Mouse (Mus musculus): ENCODE data around the gene Pik3c2a. TPM values are rescaled to one million over a fixed set of nuclear protein-coding genes. Genes with fewer than 3 reads are reported as not detected.

The Pik3c2a gene
- total and polyA plus RNA-seq, 2 experiments from 2014 or later, result 7.1 to 27.1 TPM

- no peaks in the 10 kb centered on the region for H3K27me3 ChIP-seq (ENCODE audit: control insufficient read depth, insufficient read depth, low read length)
- no peak overlapping the region for H3K4me2 ChIP-seq (ENCODE audit: low read depth, low read length)
- 0% methylated on average over 1 of the region's 1 CpGs for WGBS
- H3K4me1 ChIP-seq (ENCODE audit: control insufficient read depth, insufficient read depth), result peaks cover 8% of the 10 kb centered on the region
- H3K4me3 ChIP-seq (ENCODE audit: low read depth, low read length), result no peak overlapping the region
- DNase-seq (ENCODE audit: low spot score) (no peak), ATAC-seq (ENCODE audit: insufficient read depth, low read depth) (no peak)
- H3K9ac ChIP-seq (replicated peaks; ENCODE audit: low read depth, low read length), result no peak overlapping the region
- no peak for TF ChIP-seq EP300 (IDR thresholded peaks at IDR 0.05; ENCODE audit: low read depth)
- no peak for TF ChIP-seq CTCF (IDR thresholded peaks at IDR 0.05; ENCODE audit: low read depth)
- H3K27ac ChIP-seq (ENCODE audit: low read depth), result no peak overlapping the region
- H3K9me3 ChIP-seq (replicated peaks; ENCODE audit: control insufficient read depth, low read length), result no peaks in the 10 kb centered on the region
- no peaks in the 10 kb centered on the region for H3K36me3 ChIP-seq (replicated peaks; ENCODE audit: control insufficient read depth, insufficient read depth, low read length)
These were observed 39.9 kb upstream of the Pik3c2a start for GRCm38 (mm10) chr7:116483106-116483505.

GRCm38 (mm10) chr7:116476264-116476663, 33.0 kb upstream of the Pik3c2a start:
- no peak for DNase-seq (ENCODE audit: low spot score)

GRCm38 (mm10) chr7:116475836-116476235, 32.6 kb upstream of the Pik3c2a start:
- ATAC-seq (ENCODE audit: insufficient read depth, low read depth) (no peak), DNase-seq (ENCODE audit: low spot score) (no peak)
- no peaks in the 10 kb centered on the region for H3K36me3 ChIP-seq (replicated peaks; ENCODE audit: control insufficient read depth, insufficient read depth, low read length)
- H3K4me3 ChIP-seq (ENCODE audit: low read depth, low read length), result no peak overlapping the region
- H3K4me1 ChIP-seq (ENCODE audit: control insufficient read depth, insufficient read depth), result no peaks in the 10 kb centered on the region
- no peak overlapping the region for H3K27ac ChIP-seq (ENCODE audit: low read depth)
- no peaks in the 10 kb centered on the region for H3K9me3 ChIP-seq (replicated peaks; ENCODE audit: control insufficient read depth, low read length)
- no peaks in the 10 kb centered on the region for H3K27me3 ChIP-seq (ENCODE audit: control insufficient read depth, insufficient read depth, low read length)
- TF ChIP-seq EP300 (IDR thresholded peaks at IDR 0.05; ENCODE audit: low read depth) (no peak), CTCF (IDR thresholded peaks at IDR 0.05; ENCODE audit: low read depth) (no peak)
- no peak overlapping the region for H3K4me2 ChIP-seq (ENCODE audit: low read depth, low read length)
- no peak overlapping the region for H3K9ac ChIP-seq (replicated peaks; ENCODE audit: low read depth, low read length)

More at GRCm38 (mm10) chr7:116476264-116476663, 33.0 kb upstream of the Pik3c2a start:
- WGBS, result 67% methylated on average over 5 of the region's 5 CpGs
- H3K9ac ChIP-seq (replicated peaks; ENCODE audit: low read depth, low read length), result no peak overlapping the region
- H3K4me2 ChIP-seq (ENCODE audit: low read depth, low read length), result no peak overlapping the region
- TF ChIP-seq EP300 (IDR thresholded peaks at IDR 0.05; ENCODE audit: low read depth) (no peak), CTCF (IDR thresholded peaks at IDR 0.05; ENCODE audit: low read depth) (no peak)
- no peaks in the 10 kb centered on the region for H3K27me3 ChIP-seq (ENCODE audit: control insufficient read depth, insufficient read depth, low read length)
- H3K4me3 ChIP-seq (ENCODE audit: low read depth, low read length), result no peak overlapping the region
- H3K9me3 ChIP-seq (replicated peaks; ENCODE audit: control insufficient read depth, low read length), result no peaks in the 10 kb centered on the region
- no peaks in the 10 kb centered on the region for H3K4me1 ChIP-seq (ENCODE audit: control insufficient read depth, insufficient read depth)
- no peak for ATAC-seq (ENCODE audit: insufficient read depth, low read depth)
- H3K27ac ChIP-seq (ENCODE audit: low read depth), result no peak overlapping the region
- no peaks in the 10 kb centered on the region for H3K36me3 ChIP-seq (replicated peaks; ENCODE audit: control insufficient read depth, insufficient read depth, low read length)

GRCm38 (mm10) chr7:116462114-116462513, 18.9 kb upstream of the Pik3c2a start:
- TF ChIP-seq CTCF (IDR thresholded peaks at IDR 0.05; ENCODE audit: low read depth), result no peak
- TF ChIP-seq EP300 (IDR thresholded peaks at IDR 0.05; ENCODE audit: low read depth), result no peak
- Histone ChIP-seq H3K4me3 (ENCODE audit: low read depth, low read length) (no peak overlapping the region), H3K9ac (replicated peaks; ENCODE audit: low read depth, low read length) (no peak overlapping the region), H3K36me3 (replicated peaks; ENCODE audit: control insufficient read depth, insufficient read depth, low read length) (no peaks in the 10 kb centered on the region), H3K27me3 (ENCODE audit: control insufficient read depth, insufficient read depth, low read length) (no peaks in the 10 kb centered on the region), H3K4me2 (ENCODE audit: low read depth, low read length) (no peak overlapping the region), H3K9me3 (replicated peaks; ENCODE audit: control insufficient read depth, low read length) (no peaks in the 10 kb centered on the region), H3K27ac (ENCODE audit: low read depth) (no peak overlapping the region), H3K4me1 (ENCODE audit: control insufficient read depth, insufficient read depth) (0 out of 2 replicates have a peak, but pooled peaks cover 9% of the 10 kb centered on the region)
- WGBS, result 22% methylated on average over 8 of the region's 8 CpGs
- DNase-seq (ENCODE audit: low spot score) (no peak), ATAC-seq (ENCODE audit: insufficient read depth, low read depth) (no peak)

GRCm38 (mm10) chr7:116458985-116459441, 15.8 kb upstream of the Pik3c2a start:
- Histone ChIP-seq H3K27ac (ENCODE audit: low read depth) (no peak overlapping the region), H3K9me3 (replicated peaks; ENCODE audit: control insufficient read depth, low read length) (no peaks in the 10 kb centered on the region), H3K4me1 (ENCODE audit: control insufficient read depth, insufficient read depth) (0 out of 2 replicates have a peak, but pooled peaks cover 9% of the 10 kb centered on the region), H3K4me2 (ENCODE audit: low read depth, low read length) (no peak overlapping the region), H3K27me3 (ENCODE audit: control insufficient read depth, insufficient read depth, low read length) (no peaks in the 10 kb centered on the region), H3K4me3 (ENCODE audit: low read depth, low read length) (no peak overlapping the region), H3K36me3 (replicated peaks; ENCODE audit: control insufficient read depth, insufficient read depth, low read length) (no peaks in the 10 kb centered on the region), H3K9ac (replicated peaks; ENCODE audit: low read depth, low read length) (no peak overlapping the region)
- DNase-seq (ENCODE audit: low spot score) (peak; percentile 62), ATAC-seq (ENCODE audit: insufficient read depth, low read depth) (peak; percentile 55)
- TF ChIP-seq CTCF (IDR thresholded peaks at IDR 0.05; ENCODE audit: low read depth) (peak; percentile 72), EP300 (IDR thresholded peaks at IDR 0.05; ENCODE audit: low read depth) (no peak)
- 24% methylated on average over 3 of the region's 3 CpGs for WGBS

GRCm38 (mm10) chr7:116457391-116457790, 14.1 kb upstream of the Pik3c2a start:
- no peak for TF ChIP-seq CTCF (IDR thresholded peaks at IDR 0.05; ENCODE audit: low read depth)
- no peak for TF ChIP-seq EP300 (IDR thresholded peaks at IDR 0.05; ENCODE audit: low read depth)
- 54% methylated on average over 6 of the region's 6 CpGs for WGBS
- H3K9me3 ChIP-seq (replicated peaks; ENCODE audit: control insufficient read depth, low read length), result no peaks in the 10 kb centered on the region
- peak; percentile 24 for DNase-seq (ENCODE audit: low spot score)
- no peak overlapping the region for H3K4me3 ChIP-seq (ENCODE audit: low read depth, low read length)
- H3K27me3 ChIP-seq (ENCODE audit: control insufficient read depth, insufficient read depth, low read length), result no peaks in the 10 kb centered on the region
- peak overlapping the region; percentile 56 for H3K27ac ChIP-seq (ENCODE audit: low read depth)
- peak; percentile 55 for ATAC-seq (ENCODE audit: insufficient read depth, low read depth)
- 0 out of 2 replicates have a peak, but pooled peaks cover 5% of the 10 kb centered on the region for H3K4me1 ChIP-seq (ENCODE audit: control insufficient read depth, insufficient read depth)
- no peak overlapping the region for H3K4me2 ChIP-seq (ENCODE audit: low read depth, low read length)
- H3K36me3 ChIP-seq (replicated peaks; ENCODE audit: control insufficient read depth, insufficient read depth, low read length), result no peaks in the 10 kb centered on the region
- no peak overlapping the region for H3K9ac ChIP-seq (replicated peaks; ENCODE audit: low read depth, low read length)
